In the genomic region with DNA sequence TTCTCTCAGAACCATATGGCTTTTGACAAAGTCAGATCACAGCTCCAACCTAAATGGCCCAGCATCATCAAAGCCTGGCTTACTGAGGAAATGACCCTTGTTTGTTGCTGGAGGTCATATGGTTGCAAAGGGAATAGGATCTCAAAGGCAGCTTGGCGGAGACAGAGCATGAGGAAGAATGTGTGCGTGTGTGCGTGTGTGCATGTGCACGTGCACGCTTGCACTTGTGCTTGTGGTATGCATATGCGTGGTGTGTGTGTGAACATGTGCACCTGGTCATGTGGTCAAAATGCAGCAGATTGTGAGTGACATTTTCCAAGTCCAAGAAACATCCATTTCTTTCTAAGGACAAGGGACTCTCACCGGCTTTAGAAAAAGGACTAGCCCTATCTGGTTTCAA, we compare ENCODE assay signal across 21 mouse cellular contexts.
"Had no signal": no experiment of that assay in that cellular context is flagged by ENCODE, and none has a peak within 500 bp of the region (broad histone marks: within the 10 kb centered on the region; RNA-seq: fewer than 3 reads in every experiment).

No protein-coding gene starts in this region.

- H3K27ac ChIP-seq: kidney, embryonic 15.5 days; limb, embryonic 12.5 days; limb, embryonic 15.5 days; liver, embryonic 15.5 days; lung, embryonic 15.5 days; midbrain, embryonic 12.5 days; midbrain, embryonic 15.5 days; neural tube, embryonic 12.5 days; neural tube, embryonic 15.5 days; stomach, embryonic 15.5 days had no signal

- H3K4me3 ChIP-seq: kidney, embryonic 15.5 days; limb, embryonic 12.5 days; limb, embryonic 15.5 days; liver, embryonic 15.5 days; lung, embryonic 15.5 days; midbrain, embryonic 12.5 days; midbrain, embryonic 15.5 days; neural tube, embryonic 12.5 days; neural tube, embryonic 15.5 days; stomach, embryonic 15.5 days had no signal

- H3K9me3 ChIP-seq: kidney, embryonic 15.5 days; limb, embryonic 12.5 days; limb, embryonic 15.5 days; liver, embryonic 15.5 days; lung, embryonic 15.5 days; midbrain, embryonic 12.5 days; midbrain, embryonic 15.5 days; neural tube, embryonic 12.5 days; neural tube, embryonic 15.5 days; stomach, embryonic 15.5 days had no signal

- ATAC-seq: midbrain, embryonic 15.5 days had no signal

- H3K4me1 ChIP-seq: limb, embryonic 15.5 days; liver, embryonic 15.5 days; stomach, embryonic 15.5 days had no signal

- H3K9ac ChIP-seq: kidney, embryonic 15.5 days; limb, embryonic 12.5 days; limb, embryonic 15.5 days; liver, embryonic 15.5 days; lung, embryonic 15.5 days; midbrain, embryonic 12.5 days; midbrain, embryonic 15.5 days; neural tube, embryonic 12.5 days; neural tube, embryonic 15.5 days; stomach, embryonic 15.5 days had no signal

- H3K4me2 ChIP-seq: kidney, embryonic 15.5 days; limb, embryonic 12.5 days; limb, embryonic 15.5 days; liver, embryonic 11.5 days; liver, embryonic 15.5 days; lung, embryonic 15.5 days; midbrain, embryonic 12.5 days; midbrain, embryonic 15.5 days; neural tube, embryonic 12.5 days; neural tube, embryonic 15.5 days; stomach, embryonic 15.5 days had no signal

- H3K27me3 ChIP-seq: kidney, embryonic 15.5 days; limb, embryonic 15.5 days; liver, embryonic 15.5 days; lung, embryonic 15.5 days; midbrain, embryonic 15.5 days; neural tube, embryonic 12.5 days; neural tube, embryonic 15.5 days; stomach, embryonic 15.5 days had no signal

- H3K36me3 ChIP-seq: kidney, embryonic 15.5 days; limb, embryonic 12.5 days; limb, embryonic 15.5 days; liver, embryonic 15.5 days; lung, embryonic 15.5 days; midbrain, embryonic 12.5 days; midbrain, embryonic 15.5 days; neural tube, embryonic 12.5 days; neural tube, embryonic 15.5 days; stomach, embryonic 15.5 days had no signal

- DNase-seq: kidney, adult 8-10 months; kidney, postnatal 10 days; kidney, postnatal 36 days; lung, adult 18-20 months; lung, postnatal 10 days; lung, postnatal 36 days; right cerebral cortex, adult 18-20 months; right cerebral cortex, postnatal 25 days; spleen, adult 18-20 months; thymus, postnatal 25 days had no signal
